Mouse (Mus musculus): ENCODE results near the gene Zfp366. TPM values are rescaled to one million over a fixed set of nuclear protein-coding genes. Genes with fewer than 3 reads are reported as not detected.

The Zfp366 gene
- polyA plus RNA-seq, 1 experiment from 2014 or later: 0.47 TPM

GRCm38 (mm10) chr13:99222476-99222875 is 37.9 kb downstream of the Zfp366 start:
- no peaks in the 10 kb centered on the region for H3K9me3 ChIP-seq
- H3K4me3 ChIP-seq: no peak overlapping the region
- no peaks in the 10 kb centered on the region for H3K27me3 ChIP-seq (ENCODE audit: poor library complexity, severe bottlenecking)
- H3K4me1 ChIP-seq: peaks cover 17% of the 10 kb centered on the region
- WGBS: 95% methylated on average over 5 of the region's 5 CpGs
- no peak overlapping the region for H3K27ac ChIP-seq
- no peaks in the 10 kb centered on the region for H3K36me3 ChIP-seq (replicated peaks)
- no peak for DNase-seq (ENCODE audit: extremely low spot score, low spot score)

- Histone ChIP-seq H3K27me3 (ENCODE audit: poor library complexity, severe bottlenecking) (no peaks in the 10 kb centered on the region), H3K4me1 (peaks cover 13% of the 10 kb centered on the region; the same call in 1 of the 2 replicates), H3K9me3 (no peaks in the 10 kb centered on the region), H3K4me3 (no peak overlapping the region), H3K27ac (0 out of 2 replicates have a peak overlapping the region, but pooled peaks have one; percentile 8), H3K36me3 (replicated peaks) (no peaks in the 10 kb centered on the region)
- DNase-seq (ENCODE audit: extremely low spot score, low spot score): no peak
- 85% methylated on average over 8 of the region's 8 CpGs for WGBS
Observed at GRCm38 (mm10) chr13:99223321-99223884, 38.8 kb downstream of the Zfp366 start.

DNA sequence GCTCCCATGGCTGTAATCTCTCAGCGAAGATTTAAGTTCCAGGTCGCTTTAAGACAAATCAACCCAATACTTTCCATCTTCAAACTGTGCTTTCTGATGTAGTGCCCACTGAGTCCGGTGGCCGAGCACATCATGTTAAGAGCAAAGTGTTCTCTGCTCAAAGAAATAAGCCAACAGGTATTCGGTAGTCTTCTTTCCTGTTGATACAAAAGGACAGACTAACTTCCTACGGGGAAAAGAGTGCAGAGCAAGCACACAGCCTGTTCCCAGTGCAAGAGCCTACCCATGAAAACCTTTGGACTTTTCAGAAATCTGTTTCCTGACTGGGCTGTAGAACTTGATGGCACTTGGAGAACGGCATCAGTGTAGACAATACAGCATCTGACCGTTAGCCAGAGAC is 39.3 kb downstream of the Zfp366 start:
- Histone ChIP-seq H3K36me3 (replicated peaks) (no peaks in the 10 kb centered on the region), H3K4me3 (no peak overlapping the region), H3K27me3 (ENCODE audit: poor library complexity, severe bottlenecking) (no peaks in the 10 kb centered on the region), H3K4me1 (peaks cover 11% of the 10 kb centered on the region; the same call in 1 of the 2 replicates), H3K9me3 (no peaks in the 10 kb centered on the region), H3K27ac (no peak overlapping the region)
- WGBS: 93% methylated on average over 8 of the region's 8 CpGs
- no peak for DNase-seq (ENCODE audit: extremely low spot score, low spot score)

DNA sequence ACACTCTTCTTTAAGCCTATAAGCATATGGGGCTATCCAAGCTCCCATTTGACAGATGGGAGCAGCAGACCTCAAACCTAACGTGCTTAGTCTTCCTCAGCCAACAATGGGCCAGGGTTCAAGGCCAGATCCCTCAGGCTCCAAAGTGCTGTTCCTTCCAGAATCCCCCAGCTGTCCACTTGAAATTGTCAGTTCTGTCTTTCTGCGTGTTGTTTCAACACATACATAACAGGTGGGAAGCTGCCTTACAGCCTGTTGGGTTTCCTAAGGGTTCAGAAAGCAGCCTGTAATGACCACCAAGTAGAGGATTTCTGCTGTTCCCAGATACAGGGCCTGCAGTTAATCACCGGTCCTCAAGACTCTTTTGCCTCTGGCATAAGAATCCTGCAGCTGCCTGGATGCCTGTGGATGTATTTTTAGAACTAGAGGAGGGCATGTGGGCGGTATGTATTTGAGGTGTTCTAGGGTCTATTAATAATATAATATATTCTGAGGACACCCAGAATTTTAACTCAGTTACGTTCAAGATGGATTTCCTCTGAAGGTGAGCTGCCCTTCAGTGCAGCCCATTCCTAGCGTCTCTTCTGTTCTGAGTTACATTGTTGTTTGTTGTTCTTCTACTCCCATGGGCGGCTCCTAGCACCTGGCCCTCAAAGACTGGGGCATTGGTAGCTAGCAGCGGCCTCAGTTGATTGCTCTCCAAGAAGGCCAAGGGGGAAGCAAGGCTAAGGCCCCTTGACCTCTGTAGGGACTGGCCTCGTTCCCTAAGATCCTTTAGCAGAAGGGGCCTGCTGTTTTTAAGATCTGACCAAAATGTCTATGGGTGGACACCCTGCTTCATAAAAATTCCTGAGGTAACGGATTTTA is 41.0 kb downstream of the Zfp366 start:
- no peaks in the 10 kb centered on the region for H3K36me3 ChIP-seq (replicated peaks)
- WGBS: 80% methylated on average over 10 of the region's 10 CpGs
- no peak overlapping the region for H3K4me3 ChIP-seq
- no peak overlapping the region for H3K27ac ChIP-seq
- H3K4me1 ChIP-seq: peaks cover 17% of the 10 kb centered on the region
- H3K9me3 ChIP-seq: no peaks in the 10 kb centered on the region
- H3K27me3 ChIP-seq (ENCODE audit: poor library complexity, severe bottlenecking): no peaks in the 10 kb centered on the region
- no peak for DNase-seq (ENCODE audit: extremely low spot score, low spot score)

DNA sequence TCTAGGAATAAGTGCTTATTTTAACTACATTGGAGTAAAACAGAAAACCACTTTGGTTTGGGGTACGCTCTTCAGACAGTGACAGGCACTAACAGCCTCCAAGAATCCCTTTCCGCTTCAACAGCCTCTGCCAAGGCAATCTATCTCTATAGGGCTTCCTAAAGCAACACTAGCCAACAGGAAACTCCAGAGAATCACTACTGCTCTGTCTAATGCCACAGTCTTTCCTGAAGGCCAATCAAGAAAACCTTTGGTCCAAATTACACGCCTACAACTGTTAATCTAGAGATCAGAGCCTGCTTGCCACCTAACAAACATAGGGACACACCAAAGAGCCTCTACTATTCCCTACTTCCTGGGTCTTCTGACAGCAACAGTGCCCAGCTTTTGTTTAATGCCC is 42.2 kb downstream of the Zfp366 start:
- 88% methylated on average over 3 of the region's 3 CpGs for WGBS
- Histone ChIP-seq H3K4me3 (no peak overlapping the region), H3K27ac (no peak overlapping the region), H3K27me3 (ENCODE audit: poor library complexity, severe bottlenecking) (no peaks in the 10 kb centered on the region), H3K4me1 (peaks cover 19% of the 10 kb centered on the region), H3K36me3 (replicated peaks) (no peaks in the 10 kb centered on the region), H3K9me3 (no peaks in the 10 kb centered on the region)
- DNase-seq (ENCODE audit: extremely low spot score, low spot score): no peak

DNA sequence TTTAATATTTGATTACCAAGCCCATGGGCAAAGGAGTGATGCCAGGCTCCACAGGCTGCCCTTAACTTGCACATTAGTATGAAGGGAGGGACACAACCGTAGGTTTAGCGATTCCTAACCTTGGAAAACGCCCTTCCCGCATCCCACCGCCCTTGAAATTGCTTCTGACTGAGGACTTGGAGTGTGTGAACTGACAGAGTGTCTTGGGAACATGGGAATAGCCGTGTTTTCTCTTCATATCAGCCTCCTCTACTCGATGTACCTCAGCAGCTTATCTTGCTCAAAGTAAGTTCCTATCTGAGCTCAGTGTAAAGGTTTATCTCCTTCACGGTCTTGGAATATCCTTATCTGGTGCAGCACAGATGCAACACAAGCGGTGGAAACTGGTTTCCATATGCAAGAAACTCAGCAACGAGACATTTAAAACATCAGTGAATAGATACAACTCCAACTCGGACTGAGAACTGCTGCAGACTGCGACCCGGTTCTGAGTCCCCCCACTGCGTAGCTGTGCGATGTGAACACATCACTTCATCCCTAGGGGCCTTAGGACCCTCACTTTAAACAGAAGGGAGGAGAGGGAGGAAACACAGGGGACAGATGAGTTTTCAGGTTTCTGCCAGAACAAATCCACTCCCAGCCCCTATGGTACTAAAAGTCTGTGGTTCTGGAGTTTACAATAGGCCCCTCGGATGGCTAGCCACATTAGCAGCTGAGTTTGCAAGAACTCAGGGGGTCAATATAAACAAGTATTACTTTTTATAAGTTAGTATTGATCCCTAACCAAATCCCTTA is 43.0 kb downstream of the Zfp366 start:
- 87% methylated on average over 16 of the region's 16 CpGs for WGBS
- peaks cover 19% of the 10 kb centered on the region for H3K4me1 ChIP-seq
- H3K27ac ChIP-seq: no peak overlapping the region
- H3K36me3 ChIP-seq (replicated peaks): no peaks in the 10 kb centered on the region
- no peaks in the 10 kb centered on the region for H3K9me3 ChIP-seq
- no peaks in the 10 kb centered on the region for H3K27me3 ChIP-seq (ENCODE audit: poor library complexity, severe bottlenecking)
- no peak for DNase-seq (ENCODE audit: extremely low spot score, low spot score)
- no peak overlapping the region for H3K4me3 ChIP-seq

DNA sequence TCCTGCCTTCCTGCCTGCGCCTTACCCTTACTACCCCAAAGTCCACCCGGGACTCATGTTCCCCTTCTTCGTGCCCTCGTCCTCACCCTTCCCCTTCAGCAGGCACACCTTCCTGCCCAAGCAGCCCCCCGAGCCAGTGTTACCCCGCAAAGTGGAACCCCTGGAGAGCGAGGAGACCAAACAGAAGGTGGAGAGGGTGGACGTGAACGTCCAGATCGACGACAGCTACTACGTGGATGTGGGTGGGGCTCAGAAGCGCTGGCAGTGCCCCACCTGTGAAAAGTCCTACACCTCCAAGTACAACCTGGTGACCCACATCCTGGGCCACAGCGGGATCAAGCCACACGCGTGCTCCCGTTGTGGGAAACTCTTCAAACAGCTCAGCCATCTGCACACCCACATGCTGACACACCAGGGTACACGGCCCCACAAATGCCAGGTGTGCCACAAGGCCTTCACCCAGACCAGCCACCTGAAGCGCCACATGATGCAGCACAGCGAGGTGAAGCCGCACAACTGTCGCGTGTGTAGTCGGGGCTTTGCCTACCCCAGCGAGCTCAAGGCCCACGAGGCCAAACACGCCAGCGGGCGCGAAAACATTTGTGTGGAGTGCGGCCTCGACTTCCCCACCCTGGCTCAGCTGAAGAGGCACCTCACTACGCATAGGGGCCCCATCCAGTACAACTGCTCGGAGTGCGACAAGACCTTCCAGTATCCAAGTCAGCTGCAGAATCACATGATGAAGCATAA is 44.4 kb downstream of the Zfp366 start:
- WGBS: 96% methylated on average over 35 of the region's 35 CpGs
- Histone ChIP-seq H3K4me3 (no peak overlapping the region), H3K9me3 (no peaks in the 10 kb centered on the region), H3K27me3 (ENCODE audit: poor library complexity, severe bottlenecking) (no peaks in the 10 kb centered on the region), H3K27ac (peak overlapping the region; percentile 5; the same call in 1 of the 2 replicates), H3K4me1 (peaks cover 19% of the 10 kb centered on the region), H3K36me3 (replicated peaks) (no peaks in the 10 kb centered on the region)
- DNase-seq (ENCODE audit: extremely low spot score, low spot score): no peak

GRCm38 (mm10) chr13:99229641-99230494 is 45.2 kb downstream of the Zfp366 start:
- Histone ChIP-seq H3K27me3 (ENCODE audit: poor library complexity, severe bottlenecking) (no peaks in the 10 kb centered on the region), H3K4me3 (no peak overlapping the region), H3K9me3 (no peaks in the 10 kb centered on the region), H3K36me3 (replicated peaks) (no peaks in the 10 kb centered on the region), H3K4me1 (peaks cover 19% of the 10 kb centered on the region), H3K27ac (0 out of 2 replicates have a peak overlapping the region, but pooled peaks have one; percentile 15)
- no peak for DNase-seq (ENCODE audit: extremely low spot score, low spot score)
- WGBS: 82% methylated on average over 9 of the region's 9 CpGs

GRCm38 (mm10) chr13:99230495-99230868 is 45.9 kb downstream of the Zfp366 start:
- Histone ChIP-seq H3K4me3 (no peak overlapping the region), H3K9me3 (no peaks in the 10 kb centered on the region), H3K4me1 (peaks cover 16% of the 10 kb centered on the region), H3K36me3 (replicated peaks) (no peaks in the 10 kb centered on the region), H3K27ac (no peak overlapping the region), H3K27me3 (ENCODE audit: poor library complexity, severe bottlenecking) (no peaks in the 10 kb centered on the region)
- no peak for DNase-seq (ENCODE audit: extremely low spot score, low spot score)
- 45% methylated on average over 3 of the region's 3 CpGs for WGBS

DNA sequence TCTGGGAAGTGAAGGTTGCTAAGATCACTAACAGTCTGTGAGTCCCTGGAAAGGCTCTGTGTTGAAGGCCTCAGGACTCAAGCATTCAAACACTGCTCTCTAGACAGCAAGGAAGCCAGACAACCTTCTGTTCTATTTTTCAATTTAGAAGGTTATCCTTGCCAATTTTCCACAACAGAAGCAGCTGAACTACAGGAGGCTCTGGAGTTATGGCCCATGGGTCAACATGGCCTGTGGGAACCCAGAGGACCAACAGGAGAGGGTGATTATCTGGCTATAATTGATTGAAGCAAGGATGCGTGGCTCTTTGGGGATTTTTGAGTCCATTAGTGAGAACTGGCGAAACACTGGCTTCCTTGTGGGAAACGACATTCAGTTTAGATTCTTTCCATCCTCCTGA is 48.7 kb downstream of the Zfp366 start:
- no peak for DNase-seq (ENCODE audit: extremely low spot score, low spot score)
- Histone ChIP-seq H3K36me3 (replicated peaks) (no peaks in the 10 kb centered on the region), H3K4me3 (no peak overlapping the region), H3K9me3 (no peaks in the 10 kb centered on the region), H3K27ac (no peak overlapping the region), H3K27me3 (ENCODE audit: poor library complexity, severe bottlenecking) (no peaks in the 10 kb centered on the region), H3K4me1 (peaks cover 16% of the 10 kb centered on the region)
- 87% methylated on average over 3 of the region's 3 CpGs for WGBS

- no peaks in the 10 kb centered on the region for H3K9me3 ChIP-seq
- H3K27me3 ChIP-seq (ENCODE audit: poor library complexity, severe bottlenecking): no peaks in the 10 kb centered on the region
- no peak overlapping the region for H3K27ac ChIP-seq
- H3K4me1 ChIP-seq: peaks cover 22% of the 10 kb centered on the region
- DNase-seq (ENCODE audit: extremely low spot score, low spot score): no peak
- WGBS: 85% methylated on average over 10 of the region's 10 CpGs
- H3K36me3 ChIP-seq (replicated peaks): no peaks in the 10 kb centered on the region
- H3K4me3 ChIP-seq: no peak overlapping the region
Observed at GRCm38 (mm10) chr13:99233956-99234355, 49.3 kb downstream of the Zfp366 start.
